Mouse (Mus musculus) forebrain, embryonic 15.5 days (tissue): ENCODE measurements around the gene Gla. TPM values are rescaled to one million over a fixed set of nuclear protein-coding genes. Genes with fewer than 3 reads are reported as not detected.

Experiments
- ATAC-seq: fragments of 200-750 bp; cut with Nextera tagmentation; replicated peaks from 2 replicates; pipeline ENCODE4 v1.8.0; 2017; ENCODE audit warnings: mild to moderate bottlenecking, moderate TSS enrichment, moderate library complexity
- H3K27ac ChIP-seq: fragments of 300-500 bp; sonication (generic); replicated peaks from 2 replicates; pipeline ENCODE4 v1.5.1; 2015; ENCODE audit warnings: mild to moderate bottlenecking, inconsistent platforms
- H3K27me3 ChIP-seq: fragments of 300-500 bp; sonication (generic); 2 replicates; pipeline ENCODE4 v1.6.1; 2015; ENCODE audit warnings: inconsistent platforms
- H3K36me3 ChIP-seq: fragments of 300-500 bp; sonication (generic); 2 replicates; pipeline ENCODE4 v1.6.1; 2015; ENCODE audit warnings: mild to moderate bottlenecking, inconsistent platforms
- H3K4me1 ChIP-seq: fragments of 300-500 bp; sonication (generic); 2 replicates; pipeline ENCODE4 v1.6.1; 2015; ENCODE audit warnings: inconsistent platforms
- H3K4me2 ChIP-seq: fragments of 300-500 bp; sonication (generic); replicated peaks from 2 replicates; pipeline ENCODE4 v1.6.1; 2015; ENCODE audit warnings: mild to moderate bottlenecking, inconsistent platforms
- H3K4me3 ChIP-seq: fragments of 300-500 bp; sonication (generic); 2 replicates; pipeline ENCODE4 v1.5.1; 2015; ENCODE audit warnings: mild to moderate bottlenecking, inconsistent platforms
- H3K9ac ChIP-seq: fragments of 300-500 bp; sonication (generic); replicated peaks from 2 replicates; pipeline ENCODE4 v1.6.1; 2015; ENCODE audit warnings: mild to moderate bottlenecking, inconsistent platforms
- H3K9me3 ChIP-seq: fragments of 300-500 bp; sonication (generic); 2 replicates; pipeline ENCODE4 v1.6.1; 2016; ENCODE audit warnings: inconsistent platforms
- WGBS: fragments of 180-500 bp; shearing (Covaris S2); methylation state at CpG from one replicate; pipeline ENCODE4 v1.1.7; 2015; ENCODE audit warnings: mixed read lengths; 5-methylcytosine and 5-hydroxymethylcytosine counted together
- polyA plus RNA-seq: library from polyadenylated mRNA; unstranded; fragments of >200 nt; fragmentation: Nextera tagmentation; extraction: Ambion mirVana; gene quantifications from 2 replicates; pipeline ENCODE4 v1.2.1, GENCODE M21; 2015

The Gla gene
- polyA plus RNA-seq, 1 experiment from 2014 or later: 2.9 TPM

DNA sequence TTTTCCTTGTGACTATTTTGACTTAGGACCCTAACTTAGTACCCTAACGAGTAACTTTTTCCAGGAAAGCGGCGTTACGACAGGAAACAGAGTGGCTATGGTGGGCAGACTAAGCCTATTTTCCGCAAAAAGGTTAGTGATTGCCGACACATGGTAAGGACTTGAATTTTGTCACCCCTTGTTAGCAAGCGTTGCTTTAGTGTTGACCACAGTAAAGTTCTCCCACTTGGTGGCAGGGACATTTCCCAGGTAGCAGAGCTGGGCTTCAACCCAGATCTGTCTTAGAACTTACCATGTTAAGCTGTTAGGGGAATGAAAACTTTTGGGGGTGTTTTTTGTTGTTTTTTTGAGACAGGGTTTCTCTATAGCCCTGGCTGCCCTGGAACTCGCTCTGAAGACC lies 14.5 kb downstream of the Gla start:
- Histone ChIP-seq H3K9ac (peak overlapping the region; percentile 57), H3K36me3 (peaks cover 6% of the 10 kb centered on the region; the same call in 1 of the 2 replicates), H3K9me3 (no peaks in the 10 kb centered on the region), H3K4me1 (peaks cover 14% of the 10 kb centered on the region), H3K27me3 (no peaks in the 10 kb centered on the region), H3K27ac (no peak overlapping the region), H3K4me3 (peak overlapping the region; percentile 50), H3K4me2 (peak overlapping the region; percentile 49)
- no peak for ATAC-seq
- 32% methylated on average over 8 of the region's 8 CpGs for WGBS

DNA sequence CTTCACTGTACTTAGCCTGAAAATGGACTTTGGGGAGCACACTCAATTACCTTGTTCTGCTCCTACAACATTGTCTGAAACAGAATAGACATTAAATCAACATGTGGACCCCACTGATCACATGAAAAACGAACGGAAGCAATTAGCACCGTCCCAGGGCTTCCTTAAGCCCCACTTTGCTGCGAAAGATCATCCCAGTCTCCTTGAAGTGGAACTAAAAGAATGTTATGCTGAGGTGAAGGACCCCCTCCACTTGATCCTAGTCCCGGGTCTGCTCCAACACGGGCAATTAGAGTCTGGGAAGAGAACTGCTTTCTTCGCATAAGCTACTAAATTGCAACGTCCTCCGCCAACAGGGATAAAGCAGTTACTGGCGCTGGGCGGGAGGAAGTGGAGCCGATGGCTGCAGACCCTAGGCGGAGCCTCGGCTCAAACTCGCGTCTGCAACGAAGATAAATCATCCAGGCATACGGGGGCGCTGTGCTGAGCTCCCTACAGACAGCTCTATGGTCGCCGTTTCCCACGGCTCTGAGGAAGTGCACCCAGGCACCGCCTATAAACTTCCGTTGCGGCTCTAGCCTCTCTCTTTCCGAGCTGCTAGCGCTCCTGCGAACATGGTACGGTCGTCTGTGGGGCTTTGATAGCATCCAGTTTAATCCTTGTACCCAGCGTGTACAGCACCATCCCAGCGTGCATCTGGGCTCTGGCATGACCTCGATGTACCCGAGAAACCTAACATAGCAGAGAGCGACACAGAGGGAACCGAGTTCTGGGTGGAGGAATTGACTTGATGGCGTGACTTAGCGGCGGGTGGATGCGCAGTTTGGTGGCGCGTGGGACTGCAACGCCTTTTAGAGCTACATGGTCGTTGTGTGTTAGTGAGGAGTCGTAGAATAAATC lies 15.6 kb downstream of the Gla start, which contains the start of gene Rpl36a:
Rpl36a (plus strand) TSS at position 552 of the 900 bp plus-strand sequence.
- H3K4me2 ChIP-seq: peak within 1 kb of the TSS; percentile 49
- H3K9ac ChIP-seq: peak within 1 kb of the TSS; percentile 57
- H3K27ac ChIP-seq: peak within 1 kb of the TSS; percentile 85
- H3K27me3 ChIP-seq: no peaks in the 10 kb centered on the region
- peak; percentile 98 for ATAC-seq
- peaks cover 14% of the 10 kb centered on the region for H3K4me1 ChIP-seq
- H3K9me3 ChIP-seq: no peaks in the 10 kb centered on the region
- 21% methylated on average over 45 of the region's 45 CpGs for WGBS
- H3K4me3 ChIP-seq: peak within 1 kb of the TSS; percentile 50
- peaks cover 6% of the 10 kb centered on the region; the same call in 1 of the 2 replicates for H3K36me3 ChIP-seq

GRCm38 (mm10) chrX:134582888-134583669 lies 17.8 kb downstream of the Gla start, which contains the start of gene Btk:
Gene Btk (minus strand): TSS chrX:134583570.
- ATAC-seq: no peak
- no peak within 1 kb of the TSS for H3K4me3 ChIP-seq
- H3K4me2 ChIP-seq: no peak within 1 kb of the TSS
- H3K4me1 ChIP-seq: peaks cover 14% of the 10 kb centered on the region
- H3K27ac ChIP-seq: no peak within 1 kb of the TSS
- H3K9ac ChIP-seq: no peak within 1 kb of the TSS
- H3K36me3 ChIP-seq: no peaks in the 10 kb centered on the region
- no peaks in the 10 kb centered on the region for H3K9me3 ChIP-seq
- no peaks in the 10 kb centered on the region for H3K27me3 ChIP-seq
- 83% methylated on average over 11 of the region's 11 CpGs for WGBS

DNA sequence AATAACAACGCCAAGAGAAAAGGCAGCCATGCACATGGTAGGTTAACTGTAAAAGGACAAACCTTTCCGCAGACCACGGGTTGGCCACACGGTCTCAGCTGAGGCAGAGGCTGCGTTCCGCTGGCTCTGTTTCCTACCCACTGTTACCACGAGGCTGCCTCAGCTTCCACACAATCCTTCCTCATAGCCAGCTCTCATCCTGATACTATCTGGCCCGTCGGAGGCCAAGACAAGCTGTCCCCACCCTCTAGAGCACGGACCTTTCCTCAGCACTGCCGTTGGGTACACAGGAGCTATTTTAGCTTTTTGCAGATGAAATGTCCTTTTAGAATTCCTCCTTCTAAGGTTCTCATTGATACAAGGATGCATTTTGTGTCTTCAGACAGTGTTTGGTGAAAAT lies 18.7 kb downstream of the Gla start:
- Histone ChIP-seq H3K36me3 (no peaks in the 10 kb centered on the region), H3K4me2 (no peak overlapping the region), H3K4me3 (no peak overlapping the region), H3K4me1 (peaks cover 14% of the 10 kb centered on the region), H3K27ac (no peak overlapping the region), H3K9me3 (no peaks in the 10 kb centered on the region), H3K27me3 (no peaks in the 10 kb centered on the region), H3K9ac (no peak overlapping the region)
- ATAC-seq: no peak
- WGBS: 82% methylated on average over 10 of the region's 11 CpGs

GRCm38 (mm10) chrX:134580528-134581305 lies 20.2 kb downstream of the Gla start:
- no peak overlapping the region for H3K9ac ChIP-seq
- no peaks in the 10 kb centered on the region for H3K27me3 ChIP-seq
- H3K4me3 ChIP-seq: no peak overlapping the region
- no peak overlapping the region for H3K4me2 ChIP-seq
- peaks cover 5% of the 10 kb centered on the region; the same call in 1 of the 2 replicates for H3K4me1 ChIP-seq
- H3K27ac ChIP-seq: no peak overlapping the region
- ATAC-seq: no peak
- no peaks in the 10 kb centered on the region for H3K9me3 ChIP-seq
- 86% methylated on average over 14 of the region's 14 CpGs for WGBS
- no peaks in the 10 kb centered on the region for H3K36me3 ChIP-seq

DNA sequence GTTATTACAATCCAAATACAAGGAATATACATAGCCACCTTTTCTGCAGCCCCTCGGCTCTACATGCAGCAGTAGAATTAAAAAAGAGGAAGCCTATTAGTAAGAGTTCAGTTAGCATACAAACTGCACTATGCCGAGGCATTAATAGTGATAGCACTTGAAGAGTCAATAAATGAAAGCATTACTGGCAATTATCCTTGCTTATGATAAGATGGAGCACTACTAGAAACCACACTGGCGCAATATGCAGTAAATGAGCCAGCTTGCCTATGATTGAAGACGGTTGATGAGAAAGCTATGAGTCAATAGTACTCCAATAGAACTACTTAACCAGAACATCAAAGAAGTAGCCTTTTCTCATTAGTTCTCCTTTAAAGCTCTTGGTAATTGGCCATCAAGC lies 23.0 kb downstream of the Gla start:
- no peaks in the 10 kb centered on the region for H3K4me1 ChIP-seq
- WGBS: 74% methylated on average over 4 of the region's 4 CpGs
- H3K4me2 ChIP-seq: no peak overlapping the region
- no peak overlapping the region for H3K9ac ChIP-seq
- H3K27me3 ChIP-seq: no peaks in the 10 kb centered on the region
- H3K9me3 ChIP-seq: no peaks in the 10 kb centered on the region
- no peak overlapping the region for H3K4me3 ChIP-seq
- no peak overlapping the region for H3K27ac ChIP-seq
- H3K36me3 ChIP-seq: no peaks in the 10 kb centered on the region
- no peak for ATAC-seq

DNA sequence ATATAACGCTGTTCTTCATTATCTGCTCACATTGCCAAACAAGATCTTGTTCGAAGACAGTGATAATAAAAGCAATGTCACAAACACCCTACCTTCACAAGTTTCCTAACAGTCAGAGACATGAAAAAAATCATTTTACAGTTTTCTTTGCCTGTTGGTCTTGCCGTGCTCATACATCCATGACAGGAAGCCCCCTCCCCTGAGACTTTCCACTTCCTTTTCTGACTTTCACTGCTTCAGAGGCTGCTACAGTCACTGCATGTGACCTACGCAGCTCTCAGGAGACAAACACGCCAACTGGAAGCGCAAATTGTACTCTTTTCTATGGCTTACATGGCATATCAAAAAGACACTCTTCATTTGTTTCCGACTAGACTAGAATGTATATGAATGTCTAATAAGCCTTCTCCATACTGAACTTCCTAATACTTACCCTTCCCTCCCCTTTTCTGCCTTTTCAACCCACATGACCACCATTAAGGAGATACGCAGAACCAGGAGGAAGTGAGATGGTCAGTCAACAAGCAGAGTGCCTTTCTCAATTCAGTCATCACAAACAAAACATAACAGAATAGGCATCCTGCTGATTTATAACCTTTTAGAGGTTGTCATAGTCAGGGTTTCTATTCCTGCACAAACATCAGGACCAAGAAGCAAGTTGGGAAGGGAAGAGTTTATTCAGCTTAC lies 34.2 kb downstream of the Gla start:
- Histone ChIP-seq H3K4me1 (no peaks in the 10 kb centered on the region), H3K9me3 (no peaks in the 10 kb centered on the region), H3K4me2 (no peak overlapping the region), H3K27me3 (no peaks in the 10 kb centered on the region), H3K4me3 (no peak overlapping the region), H3K27ac (no peak overlapping the region), H3K9ac (no peak overlapping the region), H3K36me3 (no peaks in the 10 kb centered on the region)
- no peak for ATAC-seq
- WGBS: 86% methylated on average over 8 of the region's 8 CpGs

DNA sequence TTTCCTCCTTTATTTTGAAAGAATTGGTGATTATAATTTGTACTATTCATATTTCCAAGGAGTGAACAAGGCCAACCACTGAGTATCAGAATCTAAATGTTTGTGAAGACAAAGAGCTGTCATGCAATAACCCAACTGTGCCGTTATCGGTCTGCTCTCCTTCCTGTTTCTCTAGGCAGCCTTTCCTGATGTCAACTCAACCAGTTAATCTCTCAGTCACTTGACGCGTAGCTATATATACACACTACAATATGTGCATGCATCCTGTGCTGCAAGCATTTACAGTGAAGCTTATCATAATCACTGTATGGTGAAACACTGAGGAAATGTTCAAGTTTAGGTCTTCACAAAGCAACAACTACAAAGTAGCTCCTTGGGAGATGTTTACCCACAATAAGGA lies 36.6 kb downstream of the Gla start:
- ATAC-seq: no peak
- H3K9ac ChIP-seq: no peak overlapping the region
- no peaks in the 10 kb centered on the region for H3K9me3 ChIP-seq
- no peaks in the 10 kb centered on the region for H3K4me1 ChIP-seq
- no peak overlapping the region for H3K4me2 ChIP-seq
- no peak overlapping the region for H3K27ac ChIP-seq
- H3K36me3 ChIP-seq: no peaks in the 10 kb centered on the region
- H3K4me3 ChIP-seq: no peak overlapping the region
- H3K27me3 ChIP-seq: no peaks in the 10 kb centered on the region
- 93% methylated on average over 4 of the region's 4 CpGs for WGBS

GRCm38 (mm10) chrX:134554425-134554824 lies 46.5 kb downstream of the Gla start:
- WGBS: 86% methylated on average over 6 of the region's 6 CpGs
- Histone ChIP-seq H3K36me3 (no peaks in the 10 kb centered on the region), H3K27me3 (no peaks in the 10 kb centered on the region), H3K9ac (no peak overlapping the region), H3K4me3 (no peak overlapping the region), H3K4me2 (no peak overlapping the region), H3K9me3 (no peaks in the 10 kb centered on the region), H3K4me1 (no peaks in the 10 kb centered on the region), H3K27ac (no peak overlapping the region)
- no peak for ATAC-seq

GRCm38 (mm10) chrX:134553326-134553725 lies 47.6 kb downstream of the Gla start:
- Histone ChIP-seq H3K27ac (no peak overlapping the region), H3K4me1 (no peaks in the 10 kb centered on the region), H3K36me3 (no peaks in the 10 kb centered on the region), H3K9me3 (no peaks in the 10 kb centered on the region), H3K4me3 (no peak overlapping the region), H3K27me3 (no peaks in the 10 kb centered on the region), H3K4me2 (no peak overlapping the region), H3K9ac (no peak overlapping the region)
- WGBS: 90% methylated on average over 4 of the region's 4 CpGs
- no peak for ATAC-seq

- ATAC-seq: peak; percentile 71; the same call in 1 of the 2 replicates
- H3K4me2 ChIP-seq: no peak overlapping the region
- H3K27ac ChIP-seq: no peak overlapping the region
- H3K27me3 ChIP-seq: no peaks in the 10 kb centered on the region
- no peaks in the 10 kb centered on the region for H3K36me3 ChIP-seq
- H3K9me3 ChIP-seq: no peaks in the 10 kb centered on the region
- H3K4me1 ChIP-seq: no peaks in the 10 kb centered on the region
- no peak overlapping the region for H3K4me3 ChIP-seq
- no peak overlapping the region for H3K9ac ChIP-seq
- WGBS: 18% methylated on average over 5 of the region's 5 CpGs
These were observed 50.0 kb downstream of the Gla start for GRCm38 (mm10) chrX:134550903-134551302.
